Mouse (Mus musculus) left cerebral cortex, adult 18-20 months (tissue): Measurements from ENCODE around the gene Polrmt. TPM values are rescaled to one million over a fixed set of nuclear protein-coding genes. Genes with fewer than 3 reads are reported as not detected.

ENCODE experiments used
- DNase-seq, 2 experiments: peaks; one replicate each; pipeline ENCODE4 v3.0.0; 2021 to 2022; ENCODE audit warnings: low spot score in 2 of 2, mixed read lengths in 1 of 2
- long read RNA-seq, 2 experiments: library from polyadenylated mRNA; stranded (forward); transcript quantifications; one replicate each; pipeline ENCODE4 v2.0.0; 2021
- total RNA-seq, 2 experiments: library from RNA; stranded (reverse); gene quantifications; 2 replicates each; pipeline ENCODE4 v1.2.3; 2021

The Polrmt gene
- total RNA-seq: 10 to 100 TPM; 50.6 to 55.3 TPM
- long read RNA-seq, experiment 1, transcript Polrmt-201 (21 exons, 3,755 nt): major isoform, 19 of 37 reads
- long read RNA-seq, experiment 1, partial matches to known transcripts: 10 of 37 reads
- long read RNA-seq, experiment 1, other reads (novel, unspliced or antisense): 6 of 37 reads
- long read RNA-seq, experiment 2, transcript Polrmt-201 (21 exons, 3,755 nt): major isoform, 11 of 30 reads
- long read RNA-seq, experiment 2, partial matches to known transcripts: 11 of 30 reads
- long read RNA-seq, experiment 2, other reads (novel, unspliced or antisense): 5 of 30 reads

DNA sequence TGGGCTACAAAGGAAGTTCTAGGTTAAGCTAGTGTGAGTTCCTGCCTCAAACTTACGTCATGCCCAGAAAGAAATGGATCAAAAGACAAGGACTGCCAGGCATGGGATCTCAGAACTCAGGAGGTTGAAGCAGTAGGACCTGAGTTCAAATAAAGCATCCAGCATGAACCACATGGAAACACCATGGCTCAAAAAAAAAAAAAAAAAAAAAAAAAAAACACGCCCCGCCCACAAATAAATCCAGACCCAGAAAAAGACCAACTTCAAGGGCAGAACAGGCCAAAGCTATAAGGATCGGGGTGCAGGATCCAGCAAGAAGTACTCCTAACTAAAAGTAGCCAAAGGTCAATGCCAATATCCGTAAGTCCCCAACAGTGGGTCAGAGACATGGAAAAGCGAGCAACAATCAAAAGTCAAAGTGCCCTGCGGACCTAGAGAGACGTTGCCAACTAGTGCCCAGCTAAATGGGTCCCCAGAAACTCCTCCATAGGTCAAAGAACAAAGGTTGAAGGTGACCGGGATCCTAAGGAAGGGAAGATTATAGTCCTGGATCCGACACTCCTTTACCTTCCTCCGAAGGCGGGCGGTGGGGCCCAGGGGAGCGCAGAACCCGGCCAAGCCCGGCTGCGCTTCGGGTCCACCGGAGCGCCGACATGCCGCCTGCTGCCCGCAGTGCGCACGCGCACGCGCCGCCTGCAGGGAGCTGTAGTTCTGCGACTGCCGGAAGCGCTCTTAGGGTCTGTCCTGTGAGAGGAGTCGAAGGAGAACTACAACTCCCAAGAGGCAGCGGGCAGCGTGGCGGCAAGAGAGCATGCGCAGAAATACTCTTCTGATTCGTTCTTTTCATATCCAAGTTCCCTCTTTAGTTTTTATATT, at the start of gene Polrmt:
Polrmt (minus strand) TSS at position 684 of the 876 bp plus-strand sequence.
- DNase-seq: peak; percentile 92 to 96

DNA sequence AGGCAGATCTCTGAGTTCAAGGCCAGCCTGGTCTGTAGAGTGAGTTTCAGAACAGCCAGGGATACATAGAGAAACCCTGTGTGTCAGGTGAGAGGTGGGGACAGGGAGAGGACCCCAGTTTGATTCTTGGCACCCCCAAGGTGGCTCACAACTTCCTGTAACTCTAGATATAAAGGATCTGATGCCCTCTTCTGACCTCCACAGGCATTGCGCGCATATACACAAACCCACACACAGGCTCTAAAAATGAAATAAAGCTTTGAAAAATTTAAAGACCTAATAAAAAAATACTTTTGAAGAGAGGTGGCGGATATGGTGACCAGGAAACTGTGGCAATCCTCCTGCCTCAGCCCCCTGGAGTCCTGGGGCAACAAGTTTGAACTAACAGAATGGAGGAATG, 49.5 kb upstream of the Polrmt start:
- DNase-seq: no peak

DNA sequence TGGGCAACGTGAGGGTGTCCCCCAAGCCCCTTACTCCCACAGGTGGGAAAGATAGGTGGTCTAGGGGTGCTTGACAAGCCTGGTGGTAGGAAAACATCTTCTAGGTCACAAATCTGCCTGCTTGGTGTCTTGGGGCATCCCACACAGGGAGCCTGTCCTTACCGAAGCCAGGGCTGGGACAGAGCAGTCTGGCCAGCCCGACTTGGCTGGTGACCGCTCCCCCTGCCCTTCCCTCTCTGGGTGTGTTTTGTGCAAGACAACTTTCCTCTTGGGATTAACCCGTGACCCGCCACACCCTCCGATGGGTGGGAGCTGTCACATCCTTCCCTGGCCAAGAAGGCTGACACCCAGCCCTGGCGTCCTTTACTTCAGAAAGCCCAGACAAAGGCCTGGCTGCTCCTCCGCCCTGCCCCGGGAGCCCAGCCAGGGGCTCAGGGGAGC, 48.1 kb upstream of the Polrmt start:
- no peak for DNase-seq

DNA sequence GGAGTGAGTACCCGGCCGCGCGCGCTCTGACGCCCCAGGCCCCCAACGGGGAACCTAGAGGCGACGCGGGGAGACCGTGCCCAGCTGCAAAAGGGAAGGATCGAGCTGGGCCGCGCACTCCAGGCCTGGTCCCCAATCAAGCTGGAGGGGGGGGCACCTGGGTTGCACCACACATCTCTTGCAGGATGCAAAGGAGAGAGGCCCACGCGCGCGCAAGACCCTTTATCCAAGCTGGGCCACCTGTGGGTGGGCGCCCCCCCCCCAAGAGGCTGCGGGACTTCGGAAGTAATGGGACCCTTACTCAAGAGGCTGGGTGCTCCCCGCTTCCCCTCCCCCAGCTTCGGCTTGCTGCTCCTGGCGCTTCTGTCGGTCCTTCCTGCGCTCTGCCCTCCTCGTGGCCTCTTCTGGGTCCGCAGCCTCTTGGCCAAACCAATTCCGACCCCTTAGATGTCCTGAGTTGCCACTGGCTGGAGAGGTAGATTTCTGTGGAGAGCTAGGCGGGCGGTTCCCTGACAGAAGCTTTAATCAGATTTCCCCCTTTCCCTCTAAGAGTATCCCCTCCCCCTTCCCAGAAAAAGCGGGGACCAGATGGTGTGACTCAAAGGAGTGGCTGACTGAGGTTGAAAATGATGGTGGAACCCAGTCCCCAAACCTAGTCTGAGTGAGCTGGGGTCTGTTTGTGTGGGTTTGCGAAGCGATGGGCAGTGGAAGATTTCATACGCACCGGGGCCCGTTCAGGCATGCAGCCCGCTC, 47.5 kb upstream of the Polrmt start:
- DNase-seq: peak; percentile 49 to 60

DNA sequence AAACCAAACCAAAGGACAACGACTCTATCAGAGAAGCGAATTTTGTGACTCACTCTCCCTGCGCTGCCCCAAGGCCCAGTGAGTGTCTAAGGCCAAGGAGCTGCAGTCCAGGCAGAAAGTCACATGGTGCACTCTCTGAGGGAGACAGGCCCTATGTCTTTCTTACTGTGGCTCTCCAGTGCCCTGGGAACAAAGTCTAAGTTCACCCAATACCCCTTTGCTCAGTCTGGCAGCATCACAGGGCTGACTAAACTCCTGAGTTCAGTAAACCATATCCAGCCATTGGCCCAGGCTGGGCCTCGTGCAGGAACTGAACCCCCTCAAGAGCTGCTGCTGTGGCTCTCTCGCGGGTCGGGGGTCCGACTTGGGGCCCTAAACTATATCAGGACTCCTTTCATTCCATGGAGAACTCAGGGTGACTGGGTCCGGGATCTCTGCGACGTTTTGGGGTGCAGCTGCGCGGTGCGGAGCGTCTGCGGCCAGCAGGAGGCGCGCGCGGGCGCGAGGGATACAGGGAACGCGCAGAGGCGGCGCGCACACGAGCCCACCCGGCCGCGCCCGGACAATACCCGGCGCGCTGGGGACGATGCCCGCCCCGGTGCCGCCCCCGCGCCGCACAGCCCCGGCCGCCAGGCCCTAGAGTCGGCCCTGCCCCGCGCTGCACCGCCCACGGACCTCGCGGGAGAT, 46.8 kb upstream of the Polrmt start, which contains the start of gene Palm:
Palm (plus strand) TSS at position 522 of the 687 bp plus-strand sequence.
- DNase-seq: peak; percentile 85 to 90

DNA sequence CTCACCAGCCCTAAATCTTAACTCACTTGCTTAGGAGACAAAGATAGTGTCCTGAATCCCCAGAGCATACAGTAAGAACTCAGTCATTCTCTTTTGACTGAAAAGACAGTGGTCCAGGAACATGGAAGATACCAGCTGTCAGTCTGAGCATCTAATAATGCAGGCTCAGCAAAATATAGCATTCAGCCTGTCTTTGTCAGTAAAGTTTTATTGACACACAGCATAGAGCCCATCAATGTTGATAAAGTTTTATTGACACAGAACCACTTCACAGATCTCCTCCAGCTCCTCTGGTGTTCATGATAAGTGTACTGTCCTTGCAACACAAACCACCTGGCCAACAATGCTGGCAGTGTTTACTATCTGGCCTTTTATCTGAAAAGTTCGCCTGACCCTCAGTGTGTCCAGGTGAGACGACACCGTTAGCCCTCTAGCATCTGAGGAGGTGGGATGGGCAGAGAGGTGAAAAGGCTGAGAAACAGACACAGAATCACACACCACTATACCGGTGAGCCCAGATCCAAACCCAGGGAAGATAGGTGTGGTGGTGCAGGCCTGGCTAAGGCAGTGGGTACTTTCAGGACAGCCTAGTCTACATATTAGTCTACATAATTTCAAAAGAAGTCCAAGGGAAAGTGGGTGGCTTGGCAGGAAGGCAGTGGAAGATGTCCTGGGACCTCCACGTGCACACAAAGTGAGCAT, 46.1 kb upstream of the Polrmt start:
- DNase-seq: no peak

DNA sequence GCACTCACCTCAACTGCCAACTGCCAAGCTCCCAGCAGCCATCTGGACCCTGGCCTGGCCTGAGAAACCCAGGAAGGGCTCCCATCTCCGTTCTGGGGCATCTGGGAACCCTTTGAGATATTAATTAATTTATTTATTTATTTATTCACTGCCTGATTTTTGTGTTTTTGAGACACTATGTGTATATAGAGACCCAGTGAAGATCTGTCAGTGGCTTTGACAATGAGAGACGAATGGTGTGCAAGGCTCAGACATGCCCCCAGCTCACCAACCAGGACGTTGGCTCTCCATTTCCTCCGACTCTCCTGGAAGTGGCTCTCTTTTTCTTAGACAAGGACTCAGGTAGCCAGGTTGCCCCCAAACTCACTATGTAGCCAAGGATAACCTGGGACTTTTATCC, 44.5 kb upstream of the Polrmt start, which contains the start of gene Prss57:
Prss57 (minus strand) TSS at position 101 of the 400 bp plus-strand sequence.
- no peak for DNase-seq

DNA sequence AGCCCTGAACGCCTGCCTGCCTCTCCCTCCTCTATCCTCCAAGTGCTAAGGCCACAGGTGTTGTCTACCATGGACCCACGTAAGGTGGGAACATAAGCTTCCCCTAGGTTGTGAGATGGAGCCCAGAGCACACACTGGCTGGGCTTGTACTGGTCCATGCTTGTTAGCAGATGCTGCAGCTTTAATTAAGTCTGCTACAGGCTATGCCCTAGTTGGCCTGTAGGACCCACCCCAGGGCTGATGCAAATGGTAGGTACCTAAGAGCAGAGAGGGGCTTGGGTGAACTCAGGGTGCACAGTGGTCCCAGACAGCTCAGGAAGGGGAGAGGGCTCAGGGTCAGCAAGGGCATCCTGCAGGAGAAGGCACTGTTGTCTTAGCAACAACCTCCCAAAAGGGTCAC, 43.2 kb upstream of the Polrmt start:
- DNase-seq: no peak

DNA sequence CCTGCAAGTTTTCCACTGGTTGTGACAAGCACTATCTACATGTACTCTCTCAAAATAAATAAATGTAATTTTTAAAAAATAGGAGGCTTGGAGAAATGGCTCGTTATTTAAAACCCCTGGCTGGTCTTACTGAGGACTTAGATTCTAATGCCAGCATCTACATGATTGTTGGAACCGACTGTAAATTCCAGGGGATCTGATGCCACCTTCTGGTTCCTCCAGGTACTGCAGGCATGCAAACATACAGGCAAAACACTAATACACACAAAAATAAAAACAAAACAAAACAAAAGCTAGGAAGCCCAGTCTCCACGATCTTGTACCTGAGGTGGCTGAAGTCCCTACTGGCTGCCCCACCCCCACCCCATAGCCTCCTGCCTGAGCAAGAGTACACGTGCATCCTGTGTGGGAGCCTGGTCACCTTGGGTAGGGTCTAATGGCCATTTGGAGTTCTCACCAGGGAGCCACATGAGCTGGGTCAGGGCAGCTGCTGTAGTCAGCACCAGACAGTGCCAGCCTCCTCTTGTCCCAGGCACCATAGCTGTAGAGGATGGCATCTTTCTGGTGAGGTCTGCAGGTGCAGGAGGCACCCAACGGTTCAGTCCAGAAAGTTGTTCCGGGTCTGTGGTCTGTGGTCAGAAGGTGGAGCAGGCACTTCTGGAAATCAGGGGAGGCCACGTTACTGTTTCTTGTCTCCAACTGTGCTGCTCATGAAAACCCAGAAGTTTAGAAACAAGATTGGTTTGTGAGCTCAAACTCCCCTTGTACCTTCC, 42.2 kb upstream of the Polrmt start:
- peak; percentile 65 to 79 for DNase-seq

DNA sequence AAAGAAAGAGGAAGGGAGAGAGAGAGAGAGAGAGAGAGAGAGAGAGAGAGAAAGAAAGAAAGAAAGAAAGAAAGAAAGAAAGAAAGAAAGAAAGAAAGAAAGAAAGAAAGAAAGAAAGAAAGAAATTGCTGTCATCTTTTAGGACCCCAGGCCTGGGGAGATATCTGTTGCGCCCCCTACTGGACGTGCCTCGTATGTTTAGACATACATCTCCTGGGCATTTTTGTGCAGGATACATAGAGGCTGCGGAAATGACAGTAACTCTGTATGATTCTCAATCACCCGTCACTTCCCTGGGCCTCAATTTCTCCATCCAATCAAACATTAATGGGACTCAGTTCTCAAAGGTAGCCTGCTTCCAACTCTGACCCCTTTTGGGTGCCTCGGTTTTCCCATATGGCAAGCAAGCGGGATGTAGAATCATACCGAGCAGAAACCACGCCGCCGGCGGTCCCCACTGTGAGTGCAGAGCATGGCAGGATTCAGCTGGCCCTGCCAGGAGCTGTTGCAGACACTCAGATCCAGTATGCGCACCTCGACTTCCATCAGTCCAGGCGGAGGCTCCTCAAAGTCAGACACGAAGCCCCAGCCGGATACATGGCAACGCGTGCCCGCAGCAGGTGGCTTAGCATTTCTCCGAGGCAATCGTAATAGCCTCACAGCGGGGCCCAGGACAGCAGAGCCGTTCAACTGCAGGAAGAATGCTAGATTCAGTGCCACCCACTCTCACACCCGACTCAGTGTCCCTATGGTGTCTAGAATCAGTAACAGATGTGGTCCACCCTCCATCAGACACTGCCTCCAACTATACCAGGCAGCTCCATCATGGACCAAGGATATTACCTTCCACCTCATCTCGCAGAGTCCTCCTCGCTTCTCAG, 37.8 kb upstream of the Polrmt start:
- DNase-seq: no peak

DNA sequence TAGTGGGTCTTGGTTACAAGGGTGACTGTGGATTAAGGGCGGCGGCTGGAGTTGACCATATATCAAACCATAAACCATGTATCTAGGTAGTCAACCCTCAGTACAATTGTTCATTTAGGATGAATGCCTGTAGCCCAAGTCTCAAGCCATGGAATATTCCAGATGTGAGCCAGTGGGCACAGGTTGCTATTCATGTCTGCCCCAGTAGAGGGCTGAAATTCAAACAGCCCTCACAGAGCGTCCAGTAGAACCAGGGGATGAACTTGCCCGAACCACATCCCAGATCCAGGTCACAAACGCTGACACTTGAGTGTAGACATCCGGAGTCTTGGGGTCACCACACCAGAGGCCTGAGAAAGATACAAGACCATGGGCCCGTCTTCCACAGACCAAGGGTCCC, 36.7 kb upstream of the Polrmt start:
- no peak for DNase-seq

DNA sequence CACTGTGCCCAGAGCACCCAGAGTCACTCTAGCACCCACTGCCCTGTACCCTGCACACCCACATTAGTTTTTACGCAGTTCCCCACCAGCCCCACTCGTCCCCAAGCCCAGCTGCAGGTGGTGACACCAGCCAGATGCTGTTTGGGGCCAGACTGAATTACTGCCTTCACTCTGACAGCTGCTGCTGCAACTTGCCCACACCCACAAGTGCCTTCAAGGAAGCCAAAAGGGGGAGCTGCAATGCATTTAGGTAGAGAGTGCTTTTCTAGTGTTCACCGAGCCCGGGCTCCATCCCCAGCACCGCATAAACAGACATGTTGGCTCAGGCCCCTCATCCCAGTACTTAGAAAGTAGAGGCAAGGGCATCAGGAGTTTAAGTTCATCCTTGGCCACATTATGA, 35.6 kb upstream of the Polrmt start:
- no peak for DNase-seq

DNA sequence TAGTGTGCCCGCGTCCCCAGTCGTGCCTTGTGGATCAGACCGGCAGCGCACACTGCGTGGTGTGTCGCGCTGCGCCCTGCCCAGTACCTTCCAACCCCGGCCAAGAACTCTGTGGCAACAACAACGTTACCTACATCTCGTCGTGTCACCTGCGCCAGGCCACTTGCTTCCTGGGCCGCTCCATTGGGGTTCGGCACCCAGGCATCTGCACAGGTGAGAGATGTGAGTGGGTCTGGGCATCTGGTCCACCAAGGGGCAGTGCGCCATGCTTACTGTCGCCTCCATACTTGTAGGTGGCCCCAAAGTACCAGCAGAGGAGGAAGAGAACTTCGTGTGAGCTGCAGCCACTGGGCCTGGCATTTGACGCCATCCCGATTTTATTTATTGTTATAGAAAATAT, 34.8 kb upstream of the Polrmt start:
- DNase-seq: no peak

DNA sequence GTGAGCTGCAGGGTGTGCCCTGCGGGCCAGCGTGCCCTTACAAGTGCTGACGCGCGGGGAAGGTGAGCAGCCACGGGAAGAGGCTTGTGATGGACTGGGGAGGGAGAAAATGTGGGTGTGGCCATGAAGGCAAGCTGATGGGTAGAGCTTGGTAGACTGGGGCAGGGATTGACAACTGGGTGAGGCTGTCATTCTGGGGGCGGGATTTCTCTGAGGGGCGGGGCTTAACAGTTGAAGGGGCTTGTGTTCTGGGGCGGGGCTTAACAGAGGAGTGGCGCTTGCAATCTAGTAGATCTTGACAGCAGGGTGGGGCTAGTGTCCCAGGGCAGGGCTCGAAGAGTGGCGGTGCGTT, 34.3 kb upstream of the Polrmt start:
- DNase-seq: no peak

DNA sequence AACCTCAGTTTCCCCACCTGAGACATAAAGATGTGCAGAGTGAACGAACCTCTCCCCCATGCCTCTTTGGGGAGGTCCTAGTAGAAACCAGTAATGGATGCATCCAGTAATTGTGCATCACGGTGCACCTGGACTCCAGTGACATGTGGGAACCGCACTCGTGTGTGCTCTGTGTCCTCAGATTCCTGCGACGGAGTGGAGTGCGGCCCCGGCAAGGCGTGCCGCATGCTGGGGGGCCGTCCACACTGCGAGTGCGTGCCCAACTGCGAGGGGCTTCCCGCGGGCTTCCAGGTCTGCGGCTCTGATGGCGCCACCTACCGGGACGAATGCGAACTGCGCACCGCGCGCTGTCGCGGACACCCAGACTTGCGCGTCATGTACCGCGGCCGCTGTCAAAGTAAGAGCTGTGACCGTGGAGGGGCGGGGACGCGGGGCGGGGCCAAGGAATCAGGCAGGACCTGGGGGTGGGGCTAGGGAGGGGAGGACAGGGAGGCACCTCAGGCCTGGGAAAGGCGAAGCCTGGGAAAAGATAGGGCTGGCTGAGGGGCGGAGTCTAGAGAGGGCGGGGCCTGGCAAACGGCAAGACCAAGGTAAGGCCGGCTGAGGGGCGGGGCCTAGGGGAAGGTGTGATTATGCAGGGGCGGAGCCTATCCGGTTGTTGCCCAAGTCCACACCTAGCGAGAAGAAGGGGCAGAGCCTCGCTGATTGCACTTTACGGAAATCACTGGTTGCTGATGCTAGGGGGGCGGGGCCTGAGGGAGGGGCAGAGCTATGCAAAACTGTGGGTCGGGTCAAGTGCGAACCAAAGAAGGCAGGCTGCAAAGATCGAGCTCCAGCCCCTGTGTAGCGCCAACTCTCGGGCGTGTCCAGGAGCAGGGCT, 33.6 kb upstream of the Polrmt start:
- DNase-seq: peak; percentile 95

DNA sequence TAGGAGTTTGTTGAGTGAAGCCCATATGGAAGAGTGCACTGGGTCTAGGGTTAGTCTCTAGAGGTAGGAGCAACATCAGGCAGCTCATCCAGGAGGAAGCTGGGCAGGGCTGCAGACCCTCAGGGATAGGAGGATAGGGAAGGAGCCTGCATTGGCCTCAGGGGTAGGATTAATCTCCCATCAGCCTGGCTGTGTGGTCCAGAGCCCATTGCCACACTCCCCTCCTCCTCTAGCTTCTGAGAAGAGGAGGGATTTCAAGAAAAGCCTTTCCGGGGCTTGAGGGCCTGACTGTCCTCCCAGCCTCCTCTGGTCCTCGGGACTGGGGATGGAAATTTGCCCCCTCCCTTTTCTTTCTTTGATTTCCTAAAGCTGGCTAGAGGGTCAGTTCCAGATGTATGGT, 32.8 kb upstream of the Polrmt start:
- no peak for DNase-seq

DNA sequence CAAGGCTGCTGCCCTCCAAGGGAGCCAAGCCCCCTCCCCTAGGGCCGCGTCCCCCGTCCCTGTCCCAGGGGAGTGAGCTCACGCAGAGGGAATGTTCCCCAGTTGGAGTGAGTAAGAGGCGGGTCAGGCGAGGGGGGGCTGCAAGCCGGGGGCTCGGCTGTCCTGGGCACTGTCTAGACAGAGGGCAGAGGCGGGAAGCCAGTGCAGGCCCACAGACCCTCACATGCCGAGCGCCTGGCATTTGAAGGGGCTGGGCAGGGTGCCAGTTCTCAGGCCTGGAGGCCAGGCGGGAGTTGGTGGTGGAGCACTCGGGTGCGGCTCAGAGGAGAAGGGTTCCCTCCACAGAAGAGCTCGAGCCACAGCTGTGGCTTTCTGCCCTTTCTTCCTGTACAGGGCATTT, 31.6 kb upstream of the Polrmt start:
- DNase-seq: no peak

DNA sequence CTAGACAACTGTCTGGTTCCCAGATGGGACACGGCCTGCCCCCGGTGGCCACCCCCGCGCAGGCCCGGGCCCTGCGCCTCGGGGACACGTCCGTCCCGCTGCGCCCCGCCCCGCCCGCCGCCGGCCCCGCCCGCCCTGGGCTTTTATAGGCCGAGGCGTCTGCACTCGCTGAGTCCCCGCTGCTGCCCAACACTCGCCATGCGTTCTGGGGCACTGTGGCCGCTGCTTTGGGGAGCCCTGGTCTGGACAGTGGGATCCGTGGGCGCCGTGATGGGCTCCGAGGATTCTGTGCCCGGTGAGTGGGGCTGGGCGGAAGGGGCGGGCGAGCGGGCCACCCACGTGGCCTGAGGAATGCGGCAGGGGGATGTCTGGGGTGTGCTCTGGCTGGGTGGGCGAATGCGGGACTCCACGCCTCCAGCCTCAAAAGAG, 30.7 kb upstream of the Polrmt start, which contains the start of gene Fstl3:
Fstl3 (plus strand) TSS at position 170 of the 429 bp plus-strand sequence.
- DNase-seq: no peak
